Mouse (Mus musculus) liver, embryonic 13.5 days (tissue): ENCODE measurements around the gene Hist1h2bl. TPM values are rescaled to one million over a fixed set of nuclear protein-coding genes. Genes with fewer than 3 reads are reported as not detected.
"Not testable (repeated sequence)": the region's sequence is repeated elsewhere in the genome, so short reads cannot be mapped to it uniquely, and the experiment has no call there.

ENCODE experiments used
- ATAC-seq: fragments of 200-750 bp; cut with Nextera tagmentation; 2 replicates; pipeline ENCODE4 v1.8.0; 2017; ENCODE audit warnings: low read depth, mild to moderate bottlenecking, moderate number of reproducible peaks, moderate library complexity
- DNase-seq: peaks from one replicate; pipeline ENCODE4 v3.0.0; 2022
- H3K27ac ChIP-seq: fragments of 300-500 bp; sonication (generic); 2 replicates; pipeline ENCODE4 v1.5.1; 2015; ENCODE audit warnings: moderate library complexity, mild to moderate bottlenecking, inconsistent platforms
- H3K27me3 ChIP-seq: fragments of 300-500 bp; sonication (generic); 2 replicates; pipeline ENCODE4 v1.6.1; 2015; ENCODE audit warnings: mild to moderate bottlenecking, inconsistent platforms
- H3K36me3 ChIP-seq: fragments of 300-500 bp; sonication (generic); 2 replicates; pipeline ENCODE4 v1.6.1; 2015; ENCODE audit warnings: mild to moderate bottlenecking, inconsistent platforms
- H3K4me1 ChIP-seq: fragments of 300-500 bp; sonication (generic); replicated peaks from 2 replicates; pipeline ENCODE4 v1.6.1; 2015; ENCODE audit warnings: inconsistent platforms
- H3K4me2 ChIP-seq: fragments of 300-500 bp; sonication (generic); 2 replicates; pipeline ENCODE4 v1.6.1; 2015; ENCODE audit warnings: inconsistent platforms, mild to moderate bottlenecking, moderate library complexity
- H3K4me3 ChIP-seq: fragments of 300-500 bp; sonication (generic); replicated peaks from 2 replicates; pipeline ENCODE4 v1.5.1; 2015; ENCODE audit warnings: mild to moderate bottlenecking, inconsistent platforms
- H3K9ac ChIP-seq: fragments of 300-500 bp; sonication (generic); 2 replicates; pipeline ENCODE4 v1.6.1; 2015; ENCODE audit warnings: mild to moderate bottlenecking, inconsistent platforms
- H3K9me3 ChIP-seq: fragments of 300-500 bp; sonication (generic); replicated peaks from 2 replicates; pipeline ENCODE4 v1.6.1; 2016; ENCODE audit warnings: inconsistent platforms
- WGBS: fragments of 180-500 bp; shearing (Covaris S2); methylation state at CpG from one replicate; pipeline ENCODE4 v1.1.7; 2015; ENCODE audit not compliant: insufficient replicate concordance; 5-methylcytosine and 5-hydroxymethylcytosine counted together
- polyA plus RNA-seq: library from polyadenylated mRNA; unstranded; fragments of >200 nt; fragmentation: Nextera tagmentation; extraction: Ambion mirVana; gene quantifications from 2 replicates; pipeline ENCODE4 v1.2.1, GENCODE M21; 2015

Gene Hist1h2bl
- polyA plus RNA-seq, 1 experiment from 2014 or later = 3.0 TPM

DNA sequence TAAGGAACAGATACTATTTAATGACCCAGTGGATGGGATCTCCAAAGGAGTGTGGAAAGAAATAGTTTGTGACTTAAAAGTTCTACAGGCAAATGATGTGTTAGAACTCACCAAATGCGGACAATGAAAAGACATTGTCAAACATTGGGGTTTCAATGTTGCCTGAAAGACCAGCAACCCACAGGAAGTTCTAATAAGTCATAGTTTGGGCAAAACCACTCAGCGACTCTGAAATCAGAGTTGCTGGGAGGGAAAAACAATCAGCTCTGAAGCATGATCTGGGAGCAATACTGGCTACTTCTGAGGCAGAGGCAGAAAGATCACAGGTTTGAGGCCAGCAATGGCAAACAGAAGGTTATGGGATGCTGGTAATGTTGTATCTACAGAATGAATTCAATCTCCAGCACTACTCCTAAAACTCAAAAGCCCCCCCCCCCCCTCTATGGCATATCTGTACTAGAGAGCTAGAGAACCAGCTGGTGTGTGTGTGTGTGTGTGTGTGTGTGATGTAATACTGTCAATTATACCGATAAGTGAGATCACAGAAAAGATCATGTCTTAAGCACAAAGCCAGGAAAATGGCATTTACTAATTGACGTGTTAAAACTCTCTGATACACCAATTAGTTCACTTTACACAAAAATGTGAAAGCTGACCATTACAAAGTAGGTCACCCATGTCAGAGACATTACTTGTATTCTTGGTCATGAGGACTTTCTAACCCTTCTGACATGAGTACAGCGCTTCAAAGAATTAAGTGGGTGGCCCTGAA lies 33.6 kb upstream of the Hist1h2bl start:
- ATAC-seq = no peak
- 0 out of 2 replicates have a peak, but pooled peaks cover 4% of the 10 kb centered on the region for H3K36me3 ChIP-seq
- 3% methylated on average over 5 of the region's 5 CpGs for WGBS
- H3K4me3 ChIP-seq = peak overlapping the region; percentile 69
- DNase-seq = no peak
- H3K9me3 ChIP-seq = no peaks in the 10 kb centered on the region
- peaks cover 42% of the 10 kb centered on the region for H3K4me1 ChIP-seq
- peak overlapping the region; percentile 80 for H3K4me2 ChIP-seq
- no peaks in the 10 kb centered on the region for H3K27me3 ChIP-seq
- H3K27ac ChIP-seq = peak overlapping the region; percentile 97
- H3K9ac ChIP-seq = peak overlapping the region; percentile 87

- H3K27ac ChIP-seq = no peak overlapping the region
- no peak for ATAC-seq
- H3K9me3 ChIP-seq = no peaks in the 10 kb centered on the region
- no peaks in the 10 kb centered on the region for H3K27me3 ChIP-seq
- H3K36me3 ChIP-seq = 0 out of 2 replicates have a peak, but pooled peaks cover 4% of the 10 kb centered on the region
- H3K4me2 ChIP-seq = no peak overlapping the region
- no peak for DNase-seq
- H3K4me3 ChIP-seq = no peak overlapping the region
- H3K9ac ChIP-seq = no peak overlapping the region
- H3K4me1 ChIP-seq = peaks cover 30% of the 10 kb centered on the region
- WGBS = 44% methylated on average over 1 of the region's 1 CpGs
Observed at GRCm38 (mm10) chr13:21745006-21745405, 29.1 kb upstream of the Hist1h2bl start.

GRCm38 (mm10) chr13:21734906-21735767 lies 19.2 kb upstream of the Hist1h2bl start, which contains the start of gene Hist1h4j:
TSS of gene Hist1h4j (plus strand) at chr13:21735064.
- peak; percentile 90 for ATAC-seq
- DNase-seq = peak; percentile 79
- WGBS = under 1% methylated on average over 42 of the region's 56 CpGs
- peak within 1 kb of the TSS; percentile 63 for H3K4me3 ChIP-seq
- H3K27ac ChIP-seq = peak within 1 kb of the TSS; percentile 96
- not testable (repeated sequence) for H3K9me3 ChIP-seq, H3K27me3 ChIP-seq, H3K36me3 ChIP-seq
- peak within 1 kb of the TSS; percentile 81 for H3K9ac ChIP-seq
- H3K4me1 ChIP-seq = peaks cover 41% of the 10 kb centered on the region
- H3K4me2 ChIP-seq = peak within 1 kb of the TSS; percentile 80

DNA sequence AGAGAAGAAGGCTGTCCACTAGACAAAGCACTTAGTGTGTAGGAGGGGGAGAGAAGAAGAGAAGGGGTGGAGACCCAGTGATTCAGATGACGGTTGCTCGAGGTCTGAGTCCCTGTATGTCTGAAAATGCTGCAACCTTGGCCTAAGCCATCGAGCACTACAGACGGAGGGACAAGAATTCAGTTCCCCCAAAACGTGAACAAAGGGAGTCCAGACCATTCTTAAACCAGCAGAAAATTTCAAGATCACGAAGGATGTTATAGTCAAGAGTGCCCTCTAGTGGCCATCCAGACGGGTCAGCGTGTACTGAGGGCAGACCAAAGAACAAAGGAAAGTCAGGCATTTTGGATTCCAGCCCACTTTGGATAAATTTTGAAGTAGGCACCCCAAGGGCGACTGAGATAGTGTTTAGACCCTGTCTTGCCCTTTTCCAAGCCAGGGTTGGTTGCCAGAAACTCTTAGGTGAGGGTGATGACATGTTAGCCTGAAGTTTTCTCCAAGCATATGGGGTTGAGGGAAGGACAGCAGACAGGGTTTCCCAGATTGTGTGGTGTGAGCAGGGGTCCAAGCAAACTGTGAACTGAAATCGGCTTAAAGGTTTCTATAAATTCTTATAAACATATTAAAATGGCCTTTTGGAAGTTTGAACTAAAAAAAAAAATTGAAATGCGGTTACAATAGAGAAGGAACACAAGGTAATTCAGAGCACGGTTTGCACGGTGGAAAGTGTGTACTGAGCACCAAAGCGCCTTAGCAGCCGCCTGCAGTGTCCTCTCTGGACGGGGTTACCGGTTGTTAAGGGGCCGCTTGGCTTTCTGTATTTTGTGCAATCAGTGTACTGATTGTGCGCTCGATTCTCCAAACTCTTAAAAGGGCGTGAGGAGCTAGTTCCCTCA lies 18.3 kb upstream of the Hist1h2bl start:
- Histone ChIP-seq H3K4me2 (peak overlapping the region; percentile 80), H3K4me3 (peak overlapping the region; percentile 63), H3K9ac (peak overlapping the region; percentile 81), H3K9me3 (no peaks in the 10 kb centered on the region), H3K4me1 (peaks cover 41% of the 10 kb centered on the region), H3K27ac (peak overlapping the region; percentile 96), H3K36me3 (no peaks in the 10 kb centered on the region), H3K27me3 (no peaks in the 10 kb centered on the region)
- ATAC-seq (peak; percentile 60), DNase-seq (peak; percentile 73)
- WGBS = 1% methylated on average over 21 of the region's 21 CpGs

- peak overlapping the region; percentile 81 for H3K9ac ChIP-seq
- peak overlapping the region; percentile 96 for H3K27ac ChIP-seq
- 73% methylated on average over 5 of the region's 5 CpGs for WGBS
- DNase-seq (no peak), ATAC-seq (no peak)
- H3K4me2 ChIP-seq = no peak overlapping the region
- H3K4me3 ChIP-seq = no peak overlapping the region
- no peaks in the 10 kb centered on the region for H3K27me3 ChIP-seq
- peaks cover 37% of the 10 kb centered on the region for H3K4me1 ChIP-seq
- no peaks in the 10 kb centered on the region for H3K36me3 ChIP-seq
- H3K9me3 ChIP-seq = no peaks in the 10 kb centered on the region
Observed at GRCm38 (mm10) chr13:21733466-21733865, 17.5 kb upstream of the Hist1h2bl start.

DNA sequence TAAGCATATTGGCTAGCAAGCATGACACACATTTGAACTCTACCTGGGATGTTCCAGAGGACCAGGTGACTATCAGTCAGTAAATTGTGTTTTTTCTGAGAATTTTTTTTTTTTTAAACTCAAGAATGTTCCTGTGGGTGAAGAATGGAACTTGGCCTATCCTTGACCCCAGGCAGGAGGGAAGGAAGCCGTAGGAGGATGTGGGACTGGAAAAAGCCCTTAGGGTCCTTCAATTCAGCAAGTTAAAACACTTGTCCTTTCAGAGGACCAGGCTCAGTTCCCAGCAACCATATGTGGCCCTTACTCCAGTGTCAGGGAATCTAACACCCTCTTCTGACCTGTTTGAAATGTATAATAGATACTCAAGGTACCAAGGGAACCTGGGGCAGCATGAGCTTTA lies 13.6 kb upstream of the Hist1h2bl start:
- Histone ChIP-seq H3K36me3 (no peaks in the 10 kb centered on the region), H3K4me1 (peaks cover 14% of the 10 kb centered on the region), H3K27ac (no peak overlapping the region), H3K9ac (no peak overlapping the region), H3K4me3 (no peak overlapping the region), H3K9me3 (no peaks in the 10 kb centered on the region), H3K27me3 (no peaks in the 10 kb centered on the region), H3K4me2 (no peak overlapping the region)
- 63% methylated on average over 1 of the region's 1 CpGs for WGBS
- DNase-seq = no peak
- no peak for ATAC-seq

DNA sequence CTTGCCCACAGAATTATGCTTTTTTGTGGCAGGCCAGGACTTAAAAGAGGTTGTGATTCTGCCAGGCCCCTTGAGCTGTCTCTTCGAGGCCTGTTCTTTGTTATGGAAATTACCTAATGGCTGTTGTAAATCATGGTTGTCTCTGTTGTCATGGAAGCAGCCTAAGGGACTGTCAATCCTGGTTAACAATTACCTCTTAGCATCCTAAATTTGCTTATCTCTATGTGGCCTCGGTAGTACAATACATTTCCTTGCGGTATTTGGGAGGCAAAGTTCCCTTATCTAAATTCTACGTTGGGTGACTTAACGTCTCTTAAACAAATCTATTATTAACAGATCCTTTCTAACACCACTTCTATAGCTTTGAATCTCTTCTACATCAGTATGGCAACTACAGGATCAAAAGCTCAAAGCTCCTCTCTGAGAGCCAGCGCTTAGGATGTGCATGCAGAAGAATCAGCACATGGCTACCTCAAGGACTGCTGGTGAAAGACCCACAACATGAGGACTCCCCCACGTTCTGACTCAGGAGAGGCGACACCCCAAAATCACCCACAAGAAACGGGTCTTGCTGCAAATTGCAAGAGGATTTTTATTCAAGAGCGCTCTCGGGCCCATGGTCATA lies 12.1 kb upstream of the Hist1h2bl start:
- no peak overlapping the region for H3K27ac ChIP-seq
- H3K27me3 ChIP-seq = no peaks in the 10 kb centered on the region
- H3K4me3 ChIP-seq = no peak overlapping the region
- peaks cover 6% of the 10 kb centered on the region for H3K4me1 ChIP-seq
- H3K9me3 ChIP-seq = no peaks in the 10 kb centered on the region
- no peak overlapping the region for H3K4me2 ChIP-seq
- ATAC-seq (0 out of 2 replicates have a peak, but pooled peaks have one; percentile 17), DNase-seq (no peak)
- H3K9ac ChIP-seq = no peak overlapping the region
- no peaks in the 10 kb centered on the region for H3K36me3 ChIP-seq
- 41% methylated on average over 11 of the region's 11 CpGs for WGBS

DNA sequence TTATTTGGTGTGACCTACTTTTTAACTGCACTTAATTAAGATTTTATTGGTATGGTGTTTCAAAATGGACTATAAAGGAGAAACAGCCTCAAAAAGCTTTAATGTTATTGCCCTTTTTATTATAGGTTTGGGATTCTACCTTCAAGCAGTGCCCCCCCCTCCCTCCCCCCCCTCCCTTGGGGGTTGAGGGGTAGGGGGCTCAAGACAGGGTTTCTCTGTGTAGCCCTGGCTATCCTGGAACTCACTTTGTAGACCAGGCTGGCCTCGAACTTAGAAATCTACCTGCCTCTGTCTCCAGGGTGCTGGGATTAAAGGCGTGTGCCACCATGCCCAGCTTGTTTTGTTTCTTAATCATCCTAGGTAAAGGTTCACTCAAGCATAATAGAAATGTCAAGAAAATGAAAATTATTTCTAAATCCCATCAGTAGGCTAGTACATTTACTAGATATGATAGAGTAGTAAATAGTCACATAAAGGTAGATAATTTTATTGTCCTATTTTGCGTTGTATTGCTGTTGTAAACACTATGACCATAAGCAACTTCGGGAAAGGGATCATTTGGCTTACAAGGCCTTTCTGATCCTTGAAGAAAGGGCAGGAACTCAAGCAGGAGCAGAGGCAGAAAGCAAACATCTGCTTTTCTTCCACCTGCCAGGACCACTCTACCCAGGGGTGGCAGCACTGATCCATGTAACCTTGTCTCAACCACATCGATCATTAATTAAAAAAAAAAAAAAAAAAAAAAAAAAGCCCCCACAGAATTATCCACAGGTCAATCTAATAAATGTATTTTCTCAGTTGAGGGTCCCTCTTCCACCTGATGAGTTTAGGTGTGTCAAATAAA lies 7.3 kb upstream of the Hist1h2bl start:
- no peaks in the 10 kb centered on the region for H3K36me3 ChIP-seq
- peak overlapping the region; percentile 97 for H3K27ac ChIP-seq
- 47% methylated on average over 5 of the region's 5 CpGs for WGBS
- peak overlapping the region; percentile 42 for H3K4me3 ChIP-seq
- H3K4me2 ChIP-seq = peak overlapping the region; percentile 78
- H3K27me3 ChIP-seq = no peaks in the 10 kb centered on the region
- peak overlapping the region; percentile 72 for H3K9ac ChIP-seq
- no peaks in the 10 kb centered on the region for H3K9me3 ChIP-seq
- no peak for ATAC-seq
- DNase-seq = no peak
- peaks cover 39% of the 10 kb centered on the region for H3K4me1 ChIP-seq

DNA sequence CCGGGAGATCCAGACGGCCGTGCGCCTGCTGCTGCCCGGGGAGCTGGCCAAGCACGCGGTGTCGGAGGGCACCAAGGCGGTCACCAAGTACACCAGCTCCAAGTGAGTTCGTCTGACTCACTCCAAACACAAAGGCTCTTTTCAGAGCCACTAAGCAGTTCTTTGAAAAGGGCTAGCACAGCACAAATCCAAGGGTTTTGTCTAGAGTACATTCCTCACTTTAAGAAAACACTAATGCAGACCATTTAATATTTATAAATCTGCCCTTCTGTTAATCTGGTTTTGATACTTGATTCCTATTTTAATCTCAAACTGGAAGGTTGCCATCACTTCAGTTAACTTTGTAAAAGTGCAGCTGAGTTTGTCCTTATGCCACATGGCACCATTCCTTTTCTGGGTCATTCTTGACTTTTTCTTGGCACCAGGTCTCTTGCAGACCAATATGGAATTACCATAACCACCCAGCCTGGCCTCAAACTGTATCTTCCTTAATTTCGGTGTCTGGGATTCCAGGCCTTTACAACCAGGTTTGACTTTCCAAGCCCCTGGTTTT lies 6.5 kb upstream of the Hist1h2bl start:
- WGBS = 5% methylated on average over 11 of the region's 11 CpGs
- H3K9ac ChIP-seq = peak overlapping the region; percentile 72
- H3K27ac ChIP-seq = peak overlapping the region; percentile 97
- peak overlapping the region; percentile 42 for H3K4me3 ChIP-seq
- no peak; the same call in 1 of the 2 replicates for ATAC-seq
- H3K4me1 ChIP-seq = peaks cover 41% of the 10 kb centered on the region
- H3K4me2 ChIP-seq = peak overlapping the region; percentile 78
- no peaks in the 10 kb centered on the region for H3K9me3 ChIP-seq
- H3K36me3 ChIP-seq = no peaks in the 10 kb centered on the region
- no peaks in the 10 kb centered on the region for H3K27me3 ChIP-seq
- DNase-seq = peak; percentile 30
